Mouse (Mus musculus): ENCODE data around the gene Rab34. TPM values are rescaled to one million over a fixed set of nuclear protein-coding genes. Genes with fewer than 3 reads are reported as not detected.

Gene Rab34
- polyA plus RNA-seq (2012; rRNA removed) = 59.8 and 90.6 TPM in 2 replicates

GRCm38 (mm10) chr11:78188331-78189233 lies at the start of gene Rab34:
Gene Rab34, plus strand, starts transcription at chr11:78188430.

GRCm38 (mm10) chr11:78164924-78165760 lies 23.1 kb upstream of the Rab34 start, which contains the start of gene Traf4:
Gene Traf4, minus strand, starts transcription at chr11:78165589.

GRCm38 (mm10) chr11:78176402-78176862 lies 11.8 kb upstream of the Rab34 start, which contains the start of the genes Nek8 and Tlcd1:
Gene Nek8, minus strand, starts transcription at chr11:78176675.
Gene Tlcd1, plus strand, starts transcription at chr11:78176711.

GRCm38 (mm10) chr11:78182961-78183844 lies 5.0 kb upstream of the Rab34 start, which contains the start of gene Rpl23a:
Gene Rpl23a, minus strand, starts transcription at chr11:78183584.

GRCm38 (mm10) chr11:78193113-78193512 lies 4.9 kb downstream of the Rab34 start, which contains the start of gene Proca1:
Gene Proca1, plus strand, starts transcription at chr11:78193392.

Other genes with a start within 250 kb of the Rab34 start
- 63.4 and 84.4 TPM in 2 replicates for gene Phf12, start 205.7 kb upstream of the Rab34 start, polyA plus RNA-seq (2012; rRNA removed)
- 12.5 and 14.3 TPM in 2 replicates for gene Dhrs13, start 156.2 kb upstream of the Rab34 start, polyA plus RNA-seq (2012; rRNA removed)
- 50.4 and 64.3 TPM in 2 replicates for gene Flot2, start 150.5 kb upstream of the Rab34 start, polyA plus RNA-seq (2012; rRNA removed)
- 23.8 and 28.7 TPM in 2 replicates for gene Eral1, start 108.0 kb upstream of the Rab34 start, polyA plus RNA-seq (2012; rRNA removed)
- 12.7 and 20.4 TPM in 2 replicates for gene Fam222b, start 93.8 kb upstream of the Rab34 start, polyA plus RNA-seq (2012; rRNA removed)
- 127 and 187 TPM in 2 replicates for gene Traf4, start 22.8 kb upstream of the Rab34 start, polyA plus RNA-seq (2012; rRNA removed)
- 14.6 and 20.9 TPM in 2 replicates for gene Nek8, start 11.8 kb upstream of the Rab34 start, polyA plus RNA-seq (2012; rRNA removed)
- gene Tlcd1, start 11.7 kb upstream of the Rab34 start, polyA plus RNA-seq (2012; rRNA removed) = 21.7 and 22.8 TPM in 2 replicates
- gene Rpl23a, start 4.8 kb upstream of the Rab34 start, polyA plus RNA-seq (2012; rRNA removed) = 3,764 and 3,899 TPM in 2 replicates
- 1.7 and 3.0 TPM in 2 replicates for gene Proca1, start 5.0 kb downstream of the Rab34 start, polyA plus RNA-seq (2012; rRNA removed)
- 76.8 and 95.7 TPM in 2 replicates for gene Sdf2, start 57.3 kb downstream of the Rab34 start, polyA plus RNA-seq (2012; rRNA removed)
- 29.4 and 30.4 TPM in 2 replicates for gene Supt6, start 57.6 kb downstream of the Rab34 start, polyA plus RNA-seq (2012; rRNA removed)
- gene 2610507B11Rik, start 73.3 kb downstream of the Rab34 start, polyA plus RNA-seq (2012; rRNA removed) = 60.1 and 65.0 TPM in 2 replicates
- 0.68 and 0.82 TPM in 2 replicates for gene BC030499, start 102.4 kb downstream of the Rab34 start, polyA plus RNA-seq (2012; rRNA removed)
- gene Spag5, start 113.1 kb downstream of the Rab34 start, polyA plus RNA-seq (2012; rRNA removed) = 91.4 and 95.4 TPM in 2 replicates
- gene Aldoc, start 134.5 kb downstream of the Rab34 start, polyA plus RNA-seq (2012; rRNA removed) = 3.7 and 5.3 TPM in 2 replicates
- 37.7 and 53.2 TPM in 2 replicates for gene Pigs, start 140.0 kb downstream of the Rab34 start, polyA plus RNA-seq (2012; rRNA removed)
- 91.0 and 110 TPM in 2 replicates for gene Unc119, start 155.1 kb downstream of the Rab34 start, polyA plus RNA-seq (2012; rRNA removed)
- 0.07 TPM in 1 of 2 replicates, not detected in the other for gene Foxn1, start 198.1 kb downstream of the Rab34 start, polyA plus RNA-seq (2012; rRNA removed)
- 0.04 TPM in 1 of 2 replicates, not detected in the other for gene Slc13a2, start 233.8 kb downstream of the Rab34 start, polyA plus RNA-seq (2012; rRNA removed)